Mouse (Mus musculus) embryonic stem cell, embryonic (primary cell): Measurements from ENCODE around the gene Amigo3.

Experiments used
- CTCF ChIA-PET, 4 experiments: fragments of 300-600 bp in 2 of 4; fragments of 350-600 bp in 2 of 4; sonication (Branson Sonifier 250); formaldehyde crosslinking; loops; one replicate each; lab custom pipeline; 2022; ENCODE audit warnings: inconsistent platforms in 2 of 4; lab: Charles Lee
- POLR2A ChIA-PET, 4 experiments: fragments of 300-600 bp in 2 of 4; fragments of 350-600 bp in 2 of 4; sonication (Branson Sonifier 250); formaldehyde crosslinking; loops; one replicate each; lab custom pipeline; 2022; ENCODE audit warnings: antibody characterized with exemption in 4 of 4, inconsistent platforms in 1 of 4; lab: Charles Lee

The Amigo3 gene

DNA sequence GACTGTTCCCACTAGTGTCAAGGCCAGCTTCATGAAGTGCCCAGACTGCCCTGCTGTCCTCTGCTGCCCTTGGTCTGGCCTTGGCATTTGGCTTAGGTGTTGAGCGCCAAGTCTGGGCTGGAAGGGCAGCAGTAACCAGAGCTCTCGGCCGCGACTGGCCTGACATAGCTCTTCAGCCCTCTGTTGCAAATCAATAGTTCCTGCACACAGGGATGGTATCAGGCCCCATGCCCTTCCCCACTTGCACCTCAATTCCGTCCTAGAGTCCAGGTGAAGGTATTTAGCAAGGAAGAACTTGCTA lies 4.3 kb downstream of the Amigo3 start:
- POLR2A ChIA-PET: interaction anchor here in 2 of 4 experiments (0.9 to 2.7 kb wide), 10 partner anchors 9 to 184 kb away, joined by 3 to 11 read pairs (median 4); partner anchors contain the start of genes Gmppb (in 1 of the 2), Mst1 (in 1 of the 2) and Rbm6 (in 1 of the 2)
- CTCF ChIA-PET: interaction anchor here (0.5 to 7.1 kb wide), 13 partner anchors 10 to 551 kb away, joined by 3 to 139 read pairs (median 4); partner anchors contain the start of gene Mst1r (in 1 of the 4)

DNA sequence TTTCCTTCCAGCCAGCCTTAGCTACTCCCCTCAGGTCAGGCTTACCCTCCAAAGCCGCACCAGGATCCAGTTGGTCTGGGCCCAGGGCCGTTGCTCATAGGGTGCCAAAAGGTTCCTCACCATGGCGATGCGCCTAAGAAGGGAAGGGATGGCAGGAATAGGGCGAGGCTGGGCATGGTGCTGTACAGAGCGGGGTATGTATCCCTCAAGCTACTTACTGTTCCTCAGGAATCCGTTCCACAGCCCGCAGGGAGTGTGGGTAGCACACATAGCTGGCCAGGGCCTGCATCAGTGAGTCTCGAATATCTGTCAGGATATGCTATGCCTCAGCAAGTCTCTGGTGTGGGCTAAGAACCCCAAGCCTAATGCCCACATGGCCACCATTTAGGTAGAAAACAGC lies 5.3 kb downstream of the Amigo3 start:
- POLR2A ChIA-PET: interaction anchor here in 2 of 4 experiments (1.0 to 2.7 kb wide), 6 partner anchors 9 to 156 kb away, joined by 3 to 11 read pairs (median 5); partner anchors contain the start of gene Gmppb (in 1 of the 2)
- CTCF ChIA-PET: interaction anchor here in 3 of 4 experiments (0.5 to 3.7 kb wide), 8 partner anchors 9 to 154 kb away, joined by 3 to 19 read pairs (median 6); no protein-coding TSS in a partner anchor

DNA sequence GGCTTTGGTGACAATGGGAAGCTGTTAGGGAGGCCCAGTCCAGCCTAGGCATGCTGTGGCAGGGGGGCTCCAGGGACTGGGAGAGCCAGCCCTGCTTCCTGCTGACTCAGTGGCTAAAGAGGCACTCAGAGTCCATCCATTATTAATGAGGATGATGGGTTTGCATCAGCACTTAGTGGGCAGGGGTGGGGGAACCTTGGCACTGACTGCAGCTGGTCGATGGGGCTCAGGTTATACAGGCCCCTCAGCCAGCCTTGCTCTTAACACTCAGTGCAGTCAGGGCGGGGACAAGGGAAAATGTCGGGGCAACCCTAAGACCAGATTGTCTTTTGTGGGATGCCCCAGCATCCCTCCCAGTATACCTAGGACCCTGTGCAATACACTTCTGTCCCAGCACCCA lies 9.2 kb downstream of the Amigo3 start:
- POLR2A ChIA-PET: interaction anchor here in 2 of 4 experiments (1.0 to 2.6 kb wide), 2 partner anchors 9 kb away, joined by 3 to 11 read pairs; partner anchors contain the start of gene Amigo3 (in 2 of the 2)
- CTCF ChIA-PET: interaction anchor here in 2 of 4 experiments (0.7 to 8.6 kb wide), 7 partner anchors 9 to 417 kb away, joined by 3 to 101 read pairs (median 6); partner anchors contain the start of genes Mst1r (in 2 of the 2), Amigo3 (in 1 of the 2) and Apeh (in 1 of the 2)

DNA sequence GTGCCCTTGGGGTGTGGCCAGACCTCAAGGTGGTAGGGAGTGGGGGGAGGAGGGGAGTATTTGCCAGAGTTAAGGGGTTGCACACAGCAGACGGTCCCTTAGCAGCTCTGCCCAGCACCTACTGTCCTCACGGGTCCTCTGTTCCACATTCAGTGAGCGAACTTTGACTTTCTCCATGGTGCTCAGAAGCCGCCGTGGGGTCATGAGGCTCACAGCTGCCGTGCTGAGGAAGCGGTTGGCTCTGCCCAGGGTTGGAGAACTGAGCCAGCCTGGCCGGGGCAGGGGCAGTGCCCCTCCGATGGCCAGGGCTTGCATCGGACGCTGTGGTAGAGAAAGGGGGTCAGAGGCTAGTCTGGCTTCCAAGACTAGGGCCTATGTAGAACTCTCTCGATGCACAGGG lies 10.4 kb downstream of the Amigo3 start:
- ChIA-PET POLR2A (interaction anchor here in 3 of 4 experiments (0.9 to 2.6 kb wide), 7 partner anchors 9 to 176 kb away, joined by 3 to 11 read pairs (median 5); partner anchors contain the start of genes Amigo3 (in 2 of the 3), Gmppb (in 1 of the 3) and Mon1a (in 1 of the 3)), CTCF (interaction anchor here (0.6 to 8.6 kb wide), 9 partner anchors 10 to 162 kb away, joined by 3 to 101 read pairs (median 9); partner anchors contain the start of genes Amigo3 (in 3 of the 4), Gmppb (in 1 of the 4) and Mst1r (in 1 of the 4))

GRCm38 (mm10) chr9:108065491-108066011 lies 12.6 kb downstream of the Amigo3 start:
- ChIA-PET POLR2A (interaction anchor here in 2 of 4 experiments (1.2 to 3.3 kb wide), 5 partner anchors 9 to 161 kb away, joined by 4 to 15 read pairs (median 9); partner anchors contain the start of gene Amigo3 (in 2 of the 2)), CTCF (interaction anchor here (0.6 to 8.6 kb wide), 17 partner anchors 12 to 420 kb away, joined by 3 to 101 read pairs (median 3); partner anchors contain the start of genes Amigo3 (in 2 of the 4), Mst1r (in 2 of the 4), Apeh (in 1 of the 4) and Gmppb (in 1 of the 4))

GRCm38 (mm10) chr9:108067199-108067598 lies 14.2 kb downstream of the Amigo3 start:
- POLR2A ChIA-PET: interaction anchor here in 3 of 4 experiments (0.5 to 3.3 kb wide), 18 partner anchors 11 to 321 kb away, joined by 3 to 15 read pairs (median 4); partner anchors contain the start of genes Amigo3 (in 2 of the 3), Apeh (in 1 of the 3), Ip6k1 (in 1 of the 3) and Mst1 (in 1 of the 3)
- CTCF ChIA-PET: interaction anchor here (0.6 to 8.6 kb wide), 72 partner anchors 8 to 441 kb away, joined by 3 to 101 read pairs (median 5); partner anchors contain the start of genes Mst1r (in 3 of the 4), Apeh (in 2 of the 4), Mon1a (in 2 of the 4) and Rbm6 (in 2 of the 4)

DNA sequence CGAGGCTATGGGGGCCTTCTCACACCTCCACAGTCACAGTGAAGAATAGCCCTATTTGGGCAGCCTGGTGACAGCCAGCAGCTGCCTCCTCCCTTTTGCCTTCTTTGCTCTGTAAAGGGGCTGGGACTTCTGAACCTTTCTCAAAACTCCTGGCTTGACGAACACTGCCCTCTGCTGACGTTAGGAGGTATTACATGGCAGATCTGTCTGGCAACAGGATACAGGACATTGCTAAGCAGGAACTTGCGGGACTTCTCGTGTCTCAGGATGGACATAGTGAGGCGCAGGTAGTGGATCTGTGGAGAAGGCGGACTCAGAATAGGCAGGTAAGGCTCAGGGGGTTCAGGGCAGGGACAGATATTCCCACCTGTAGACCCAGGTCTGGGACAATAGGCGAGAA lies 14.9 kb downstream of the Amigo3 start:
- CTCF ChIA-PET: interaction anchor here (0.6 to 8.6 kb wide), 64 partner anchors 8 to 423 kb away, joined by 3 to 101 read pairs (median 5); partner anchors contain the start of genes Mst1r (in 3 of the 4), Apeh (in 2 of the 4), Mon1a (in 2 of the 4) and Rbm6 (in 2 of the 4)

GRCm38 (mm10) chr9:108069007-108069406 lies 16.0 kb downstream of the Amigo3 start:
- ChIA-PET POLR2A (interaction anchor here in 2 of 4 experiments (0.7 to 3.3 kb wide), 5 partner anchors 9 to 26 kb away, joined by 3 to 12 read pairs (median 5); partner anchors contain the start of genes Amigo3 (in 2 of the 2) and Apeh (in 1 of the 2)), CTCF (interaction anchor here (0.6 to 8.6 kb wide), 18 partner anchors 11 to 168 kb away, joined by 3 to 101 read pairs (median 10); partner anchors contain the start of genes Apeh (in 2 of the 4), Mst1 (in 1 of the 4) and Mst1r (in 1 of the 4))

More for the DNA sequence above, 14.9 kb downstream of the Amigo3 start:
- POLR2A ChIA-PET: interaction anchor here in 3 of 4 experiments (1.2 to 3.3 kb wide), 13 partner anchors 10 to 167 kb away, joined by 3 to 15 read pairs (median 6); partner anchors contain the start of genes Amigo3 (in 2 of the 3), Apeh (in 1 of the 3), Ip6k1 (in 1 of the 3) and Mst1 (in 1 of the 3)

GRCm38 (mm10) chr9:108069529-108069928 lies 16.6 kb downstream of the Amigo3 start:
- POLR2A ChIA-PET: interaction anchor here in 1 of 4 experiments (1.2 to 2.4 kb wide), 2 partner anchors 9 to 25 kb away, joined by 4 to 10 read pairs; partner anchors contain the start of gene Apeh

GRCm38 (mm10) chr9:108071801-108072200 lies 18.8 kb downstream of the Amigo3 start:
- POLR2A ChIA-PET: interaction anchor here in 2 of 4 experiments (0.7 to 1.6 kb wide), 5 partner anchors 14 to 1289 kb away, joined by 3 to 4 read pairs (median 3); no protein-coding TSS in a partner anchor
- CTCF ChIA-PET: interaction anchor here in 3 of 4 experiments (0.6 to 1.0 kb wide), 3 partner anchors 65 to 170 kb away, joined by 4 to 8 read pairs (median 5); no protein-coding TSS in a partner anchor

More at GRCm38 (mm10) chr9:108069529-108069928, 16.6 kb downstream of the Amigo3 start:
- CTCF ChIA-PET: interaction anchor here in 3 of 4 experiments (0.7 to 8.6 kb wide), 6 partner anchors 91 to 176 kb away, joined by 3 to 101 read pairs (median 18); partner anchors contain the start of gene Mst1r (in 1 of the 3)

GRCm38 (mm10) chr9:108072481-108072924 lies 19.5 kb downstream of the Amigo3 start:
- CTCF ChIA-PET: interaction anchor here in 2 of 4 experiments (0.6 to 2.0 kb wide), 4 partner anchors 19 to 171 kb away, joined by 3 to 8 read pairs (median 4); partner anchors contain the start of genes Amigo3 (in 1 of the 2) and Apeh (in 1 of the 2)

DNA sequence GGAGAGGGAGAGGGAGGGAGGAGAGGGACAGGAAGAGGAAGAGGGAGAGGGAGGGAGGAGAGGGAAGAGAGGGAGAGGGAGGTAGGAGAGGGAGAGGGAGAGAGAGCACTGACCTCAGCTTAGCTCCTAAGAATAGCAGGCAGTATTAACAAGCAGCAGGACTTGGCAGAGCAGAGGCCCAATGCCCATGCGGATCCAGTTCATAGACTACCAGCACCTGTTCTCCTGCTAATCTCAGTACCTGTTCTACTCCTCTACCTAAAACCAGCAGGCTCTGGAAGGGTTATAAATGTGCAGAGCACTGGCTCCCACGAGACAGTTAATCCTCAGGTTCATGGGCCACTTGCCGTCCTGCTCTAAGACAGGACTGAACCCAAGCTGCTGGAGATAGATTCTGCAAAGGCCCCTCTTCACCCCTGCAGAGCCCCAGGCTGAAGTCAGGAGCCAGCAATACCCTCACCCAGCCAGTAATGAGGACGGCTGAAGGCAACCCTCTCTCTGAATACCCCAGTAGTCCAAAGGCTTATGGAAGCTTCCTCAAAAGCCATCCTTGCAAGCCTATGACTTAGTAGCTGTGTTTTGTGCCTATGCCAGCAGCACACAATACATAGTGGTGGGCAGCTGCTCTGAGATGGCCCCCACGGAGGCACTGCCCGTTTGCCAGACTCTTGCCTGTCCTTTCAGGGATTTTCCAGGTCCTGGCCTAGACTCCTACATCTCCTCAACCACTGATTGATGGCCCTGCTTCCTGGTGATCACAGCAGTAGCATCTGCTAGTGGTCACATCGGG lies 20.4 kb downstream of the Amigo3 start:
- CTCF ChIA-PET: interaction anchor here in 1 of 4 experiments (0.9 to 2.0 kb wide), 3 partner anchors 20 to 172 kb away, joined by 3 to 6 read pairs (median 3); partner anchors contain the start of genes Amigo3 and Apeh
- POLR2A ChIA-PET: interaction anchor here in 2 of 4 experiments (0.6 to 1.6 kb wide), 4 partner anchors 20 to 138 kb away, joined by 3 to 5 read pairs (median 4); partner anchors contain the start of genes Amigo3 (in 1 of the 2) and Apeh (in 1 of the 2)

More at GRCm38 (mm10) chr9:108072481-108072924, 19.5 kb downstream of the Amigo3 start:
- POLR2A ChIA-PET: interaction anchor here in 3 of 4 experiments (0.6 to 1.6 kb wide), 7 partner anchors 17 to 1290 kb away, joined by 3 to 5 read pairs (median 3); partner anchors contain the start of genes Amigo3 (in 1 of the 3) and Apeh (in 1 of the 3)

GRCm38 (mm10) chr9:108080168-108080567 lies 27.2 kb downstream of the Amigo3 start, which contains the start of gene Mst1:
Mst1 (plus strand) TSS chr9:108080436.
- ChIA-PET CTCF (interaction anchor here in 2 of 4 experiments (0.6 to 2.8 kb wide), 11 partner anchors 12 to 192 kb away, joined by 3 to 15 read pairs (median 4); partner anchors contain the start of genes Amigo3 (in 1 of the 2), Apeh (in 1 of the 2) and Mon1a (in 1 of the 2)), POLR2A (interaction anchor here in 3 of 4 experiments (0.6 to 4.2 kb wide), 17 partner anchors 11 to 911 kb away, joined by 3 to 30 read pairs (median 4); partner anchors contain the start of genes Apeh (in 2 of the 3), Gmppb (in 1 of the 3), Nicn1 (in 1 of the 3) and Pfkfb4 (in 1 of the 3))

DNA sequence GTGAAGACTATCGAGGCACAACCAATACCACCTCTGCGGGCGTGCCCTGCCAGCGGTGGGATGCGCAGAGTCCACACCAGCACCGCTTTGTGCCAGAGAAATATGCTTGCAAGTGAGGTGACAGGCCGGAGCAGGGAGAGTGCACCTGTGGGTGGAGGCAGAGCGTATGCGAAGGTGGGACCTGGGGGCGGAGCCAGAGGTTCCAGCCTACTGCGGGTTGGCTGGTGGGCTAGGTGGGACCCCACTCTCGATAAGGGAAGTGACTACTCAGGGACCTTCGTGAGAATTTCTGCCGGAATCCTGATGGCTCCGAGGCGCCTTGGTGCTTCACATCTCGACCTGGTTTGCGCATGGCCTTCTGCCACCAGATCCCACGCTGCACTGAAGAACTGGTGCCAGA lies 29.6 kb downstream of the Amigo3 start:
- POLR2A ChIA-PET: interaction anchor here (1.2 to 3.3 kb wide), 4 partner anchors 8 to 12 kb away, joined by 4 to 19 read pairs (median 6); partner anchors contain the start of gene Apeh (in 3 of the 4)
- CTCF ChIA-PET: interaction anchor here in 1 of 4 experiments (1.5 kb wide), 1 partner anchor 29 kb away, joined by 4 read pairs; the partner anchor contains the start of gene Amigo3

DNA sequence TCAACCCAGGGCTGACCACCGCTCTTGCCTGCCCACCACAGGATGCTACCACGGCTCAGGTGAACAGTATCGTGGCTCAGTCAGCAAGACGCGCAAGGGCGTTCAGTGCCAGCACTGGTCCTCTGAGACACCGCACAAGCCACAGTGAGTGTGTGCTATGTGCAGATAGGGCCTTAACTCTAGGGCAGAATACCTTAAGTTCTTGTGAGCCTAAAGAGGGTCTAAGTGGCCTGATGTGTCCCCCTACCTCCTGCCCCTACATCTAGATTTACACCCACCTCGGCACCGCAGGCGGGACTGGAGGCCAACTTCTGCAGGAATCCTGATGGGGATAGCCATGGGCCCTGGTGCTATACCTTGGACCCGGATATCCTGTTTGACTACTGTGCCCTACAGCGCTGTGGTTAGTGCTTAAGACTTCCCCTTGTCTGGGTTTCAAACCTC lies 30.1 kb downstream of the Amigo3 start, which contains the start of gene Rnf123:
Gene Rnf123, minus strand, starts transcription at position 359 of the 444 bp plus-strand sequence.
- POLR2A ChIA-PET: no interaction called here
- CTCF ChIA-PET: no interaction called here
